Mouse (Mus musculus) embryonic fibroblast, embryonic 13.5 days (primary cell): ENCODE results near the gene Znrf2.

Experiments used
- CTCF ChIP-seq: IDR thresholded peaks from 2 replicates; pipeline ENCODE4 v1.5.1; 2011; ENCODE audit warnings: mild to moderate bottlenecking, control low read depth, low read length, moderate library complexity, borderline replicate concordance; ENCODE audit not compliant: insufficient read depth
- POLR2A ChIP-seq: IDR thresholded peaks from 2 replicates; pipeline ENCODE4 v1.6.1; 2011; ENCODE audit warnings: low read depth, mild to moderate bottlenecking, control low read depth, low read length, moderate library complexity

DNA sequence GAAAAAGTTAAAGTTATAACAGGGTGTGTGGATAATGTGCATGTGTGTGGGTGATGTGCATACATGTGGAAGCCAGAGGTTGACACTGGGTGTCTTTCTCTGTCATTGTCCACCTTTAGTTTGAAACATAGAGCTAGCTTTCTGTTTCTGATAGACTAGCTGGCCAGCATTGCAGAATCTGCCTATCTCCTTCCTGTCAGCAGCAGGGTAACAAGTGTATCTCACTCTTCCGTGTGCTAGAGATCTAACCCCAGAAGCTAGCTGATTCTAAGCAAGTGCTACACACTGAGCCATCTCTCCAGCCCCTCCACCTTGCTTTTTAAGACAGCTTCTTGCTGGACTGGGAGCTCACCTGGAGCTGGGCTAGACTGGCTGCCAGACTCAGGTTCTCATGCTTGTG, 11.6 kb downstream of the Znrf2 start:
- TF ChIP-seq POLR2A (no peak), CTCF (no peak)
